Comparison of ENCODE assay signal across 8 mouse cellular contexts in the genomic region with DNA sequence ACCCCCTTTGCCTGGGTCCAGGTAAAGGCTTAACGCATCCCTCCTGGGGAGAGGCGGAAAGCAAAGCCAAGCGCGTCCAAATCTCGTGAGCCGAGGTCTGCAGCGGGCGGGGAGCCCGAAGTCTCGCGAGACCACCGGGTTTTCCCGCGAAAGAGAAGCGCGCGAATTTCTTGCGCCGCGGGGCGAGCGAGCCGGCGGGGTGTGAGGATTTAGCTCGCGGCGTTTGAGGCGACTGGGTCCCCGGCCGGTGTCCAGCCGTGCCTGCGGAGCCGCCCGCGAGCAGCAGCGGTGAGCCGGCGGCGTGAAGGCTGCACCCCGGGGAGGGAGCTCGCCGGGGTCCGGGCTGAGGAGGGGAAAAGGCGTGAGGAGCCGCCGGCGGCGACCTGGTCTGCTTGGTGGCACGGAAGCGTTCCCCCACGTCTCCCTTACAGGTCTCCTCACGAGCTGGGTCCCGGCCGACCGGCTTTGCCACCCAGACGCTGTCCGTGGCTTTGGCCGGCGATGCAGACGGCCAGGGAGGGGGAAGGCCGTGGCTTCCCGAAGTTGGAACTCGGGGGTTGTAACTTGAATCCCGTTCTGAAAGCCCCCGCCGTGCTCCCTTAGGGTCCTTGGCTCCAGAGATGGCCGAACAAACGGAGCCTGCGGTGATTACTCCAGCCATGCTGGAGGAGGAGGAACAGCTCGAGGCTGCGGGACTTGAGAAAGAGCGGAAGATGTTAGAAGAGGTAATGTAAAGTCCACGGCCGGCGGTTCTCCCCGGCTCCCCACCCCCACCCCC. TPM values are rescaled to one million over a fixed set of nuclear protein-coding genes. Genes with fewer than 3 reads are reported as not detected.
DNase-seq lines count a peak whose midpoint lies in the region; ATAC-seq and TF ChIP-seq lines count a peak whose summit lies in the region.

TSS of gene Hells (plus strand) at position 128 of the 778 bp plus-strand sequence.

- WGBS in forebrain, embryonic 11.5 days = under 1% methylated on average over 75 of the region's 76 CpGs
- WGBS in heart, postnatal 0 days = under 1% methylated on average over 67 of the region's 76 CpGs
- under 1% methylated on average over 76 of the region's 76 CpGs for WGBS in liver, embryonic 15.5 days (ENCODE audit: insufficient replicate concordance)
- under 1% methylated on average over 67 of the region's 76 CpGs for WGBS in neural tube, embryonic 11.5 days
- WGBS in stomach, embryonic 16.5 days = under 1% methylated on average over 76 of the region's 76 CpGs

- H3K9ac ChIP-seq in forebrain, embryonic 11.5 days (ENCODE audit: low read length) = peak within 1 kb of the TSS; percentile 96
- peak within 1 kb of the TSS; percentile 76 for H3K9ac ChIP-seq in heart, postnatal 0 days (replicated peaks; ENCODE audit: low read depth, low read length)
- H3K9ac ChIP-seq in liver, embryonic 15.5 days = peak within 1 kb of the TSS; percentile 79
- H3K9ac ChIP-seq in neural tube, embryonic 11.5 days (ENCODE audit: low read length) = peak within 1 kb of the TSS; percentile 80
- H3K9ac ChIP-seq in stomach, embryonic 16.5 days (ENCODE audit: low read length) = peak within 1 kb of the TSS; percentile 92

- H3K4me2 ChIP-seq in forebrain, embryonic 11.5 days (ENCODE audit: low read depth, low read length, severe bottlenecking) = peak within 1 kb of the TSS; percentile 77
- H3K4me2 ChIP-seq in heart, postnatal 0 days (ENCODE audit: low read depth, low read length) = peak within 1 kb of the TSS; percentile 99
- H3K4me2 ChIP-seq in liver, embryonic 15.5 days = peak within 1 kb of the TSS; percentile 97
- peak within 1 kb of the TSS; percentile 58 for H3K4me2 ChIP-seq in neural tube, embryonic 11.5 days (ENCODE audit: low read depth)
- H3K4me2 ChIP-seq in stomach, embryonic 16.5 days (ENCODE audit: low read depth, low read length) = peak within 1 kb of the TSS; percentile 85

- TF ChIP-seq EP300 in heart, postnatal 0 days (IDR thresholded peaks at IDR 0.05; ENCODE audit: low read depth) = peak; percentile 67; the same call in 1 of the 2 replicates

- peaks cover 44% of the 10 kb centered on the region for H3K36me3 ChIP-seq in E14TG2a.4 (ENCODE audit: insufficient read depth, low read length)
- peaks cover under 1% of the 10 kb centered on the region; the same call in 1 of the 2 replicates for H3K36me3 ChIP-seq in forebrain, embryonic 11.5 days (ENCODE audit: control insufficient read depth, insufficient read depth, low read length)
- no peaks in the 10 kb centered on the region for H3K36me3 ChIP-seq in heart, postnatal 0 days (replicated peaks; ENCODE audit: control insufficient read depth, insufficient read depth, low read length)
- H3K36me3 ChIP-seq in liver, embryonic 15.5 days (replicated peaks) = peaks cover 32% of the 10 kb centered on the region
- H3K36me3 ChIP-seq in neural tube, embryonic 11.5 days (ENCODE audit: control insufficient read depth, insufficient read depth, low read length) = no peaks in the 10 kb centered on the region
- H3K36me3 ChIP-seq in stomach, embryonic 16.5 days (ENCODE audit: control insufficient read depth, insufficient read depth, low read length) = no peaks in the 10 kb centered on the region

- peak; percentile 86 for DNase-seq in c-Kit-positive CD71-positive TER-119-negative erythroid progenitor cells, embryonic 14.5 days (ENCODE audit: low read depth)
- peak; percentile 96 for DNase-seq in forebrain, embryonic 11.5 days (ENCODE audit: low spot score)
- DNase-seq in heart, postnatal 0 days (ENCODE audit: low spot score) = peak; percentile 80
- DNase-seq in kidney, postnatal 36 days = peak; percentile 76 to 92
- DNase-seq in neural tube, embryonic 11.5 days (ENCODE audit: low spot score) = peak; percentile 94

- TF ChIP-seq CTCF in E14TG2a.4 (conservative IDR thresholded peaks at IDR 0.05; ENCODE audit: low read length) = no peak
- no peak for TF ChIP-seq CTCF in heart, postnatal 0 days (IDR thresholded peaks at IDR 0.05; ENCODE audit: low read depth)

- peaks cover 74% of the 10 kb centered on the region for H3K4me1 ChIP-seq in E14TG2a.4 (replicated peaks; ENCODE audit: low read depth, low read length)
- no peaks in the 10 kb centered on the region for H3K4me1 ChIP-seq in forebrain, embryonic 11.5 days (replicated peaks; ENCODE audit: control insufficient read depth, insufficient read depth, low read length)
- 0 out of 2 replicates have a peak, but pooled peaks cover 5% of the 10 kb centered on the region for H3K4me1 ChIP-seq in heart, postnatal 0 days (ENCODE audit: control insufficient read depth, insufficient read depth)
- H3K4me1 ChIP-seq in liver, embryonic 15.5 days (replicated peaks) = peaks cover 37% of the 10 kb centered on the region
- H3K4me1 ChIP-seq in neural tube, embryonic 11.5 days (ENCODE audit: control insufficient read depth, insufficient read depth, low read length) = no peaks in the 10 kb centered on the region
- H3K4me1 ChIP-seq in stomach, embryonic 16.5 days (ENCODE audit: control insufficient read depth, insufficient read depth, low read length) = peaks cover 7% of the 10 kb centered on the region

- H3K9me3 ChIP-seq in E14TG2a.4 (ENCODE audit: low read length) = no peaks in the 10 kb centered on the region
- H3K9me3 ChIP-seq in forebrain, embryonic 11.5 days (ENCODE audit: control insufficient read depth, low read length) = no peaks in the 10 kb centered on the region
- H3K9me3 ChIP-seq in heart, postnatal 0 days (replicated peaks; ENCODE audit: control insufficient read depth, low read length) = no peaks in the 10 kb centered on the region
- H3K9me3 ChIP-seq in liver, embryonic 15.5 days (replicated peaks) = no peaks in the 10 kb centered on the region
- H3K9me3 ChIP-seq in neural tube, embryonic 11.5 days (ENCODE audit: control insufficient read depth, low read length) = no peaks in the 10 kb centered on the region
- H3K9me3 ChIP-seq in stomach, embryonic 16.5 days (replicated peaks; ENCODE audit: control insufficient read depth, low read length) = no peaks in the 10 kb centered on the region

- H3K4me3 ChIP-seq in E14TG2a.4 (replicated peaks; ENCODE audit: low read length) = peak within 1 kb of the TSS; percentile 98
- peak within 1 kb of the TSS; percentile 79 for H3K4me3 ChIP-seq in forebrain, embryonic 11.5 days (ENCODE audit: low read depth, low read length)
- H3K4me3 ChIP-seq in heart, postnatal 0 days (ENCODE audit: low read depth, low read length) = peak within 1 kb of the TSS; percentile 72
- H3K4me3 ChIP-seq in liver, embryonic 15.5 days (replicated peaks) = peak within 1 kb of the TSS; percentile 79
- peak within 1 kb of the TSS; percentile 53 for H3K4me3 ChIP-seq in neural tube, embryonic 11.5 days (ENCODE audit: low read depth, low read length)
- peak within 1 kb of the TSS; percentile 82 for H3K4me3 ChIP-seq in stomach, embryonic 16.5 days (replicated peaks; ENCODE audit: low read length)

- H3K27me3 ChIP-seq in E14TG2a.4 (ENCODE audit: insufficient read depth, low read length) = no peaks in the 10 kb centered on the region
- no peaks in the 10 kb centered on the region for H3K27me3 ChIP-seq in forebrain, embryonic 11.5 days (ENCODE audit: control insufficient read depth, insufficient read depth, low read length)
- H3K27me3 ChIP-seq in heart, postnatal 0 days (ENCODE audit: control insufficient read depth, insufficient read depth, low read length) = no peaks in the 10 kb centered on the region
- H3K27me3 ChIP-seq in liver, embryonic 15.5 days = no peaks in the 10 kb centered on the region
- H3K27me3 ChIP-seq in neural tube, embryonic 11.5 days (ENCODE audit: control insufficient read depth, insufficient read depth, low read length) = no peaks in the 10 kb centered on the region
- H3K27me3 ChIP-seq in stomach, embryonic 16.5 days (ENCODE audit: control insufficient read depth, insufficient read depth, low read length) = no peaks in the 10 kb centered on the region

- peak; percentile 92 for ATAC-seq in forebrain, embryonic 11.5 days (replicated peaks; ENCODE audit: low FRiP score)
- peak; percentile 91 for ATAC-seq in heart, postnatal 0 days (ENCODE audit: insufficient read depth, low read depth)
- ATAC-seq in liver, embryonic 15.5 days (ENCODE audit: insufficient read depth) = peak; percentile 87
- ATAC-seq in neural tube, embryonic 11.5 days (ENCODE audit: insufficient read depth, low FRiP score, low TSS enrichment) = peak; percentile 94
- peak; percentile 90 for ATAC-seq in stomach, embryonic 16.5 days (ENCODE audit: insufficient read depth, low FRiP score)

- peak within 1 kb of the TSS; percentile 79 for H3K27ac ChIP-seq in forebrain, embryonic 11.5 days (ENCODE audit: low read depth, low read length)
- H3K27ac ChIP-seq in heart, postnatal 0 days (ENCODE audit: low read depth) = peak within 1 kb of the TSS; percentile 44; the same call in 1 of the 2 replicates
- H3K27ac ChIP-seq in liver, embryonic 15.5 days (replicated peaks) = peak within 1 kb of the TSS; percentile 71
- no peak within 1 kb of the TSS for H3K27ac ChIP-seq in neural tube, embryonic 11.5 days (ENCODE audit: low read depth, low read length)
- H3K27ac ChIP-seq in stomach, embryonic 16.5 days (ENCODE audit: low read length) = peak within 1 kb of the TSS; percentile 72

RNA-seq across cellular contexts. Expression of gene Hells, which starts in this region (rescaled TPM):
- 99.7 and 109 TPM in 2 replicates for polyA plus RNA-seq in forebrain, embryonic 11.5 days (2014; fragmentation: Nextera tagmentation; extraction: Ambion mirVana)
- total RNA-seq in heart, postnatal 0 days (2014; rRNA removed; ENCODE audit: low replicate concordance) = 2.5 and 4.1 TPM in 2 replicates
- 6.0 and 7.8 TPM in 2 replicates for polyA plus RNA-seq in heart, postnatal 0 days (2015; fragmentation: Nextera tagmentation; extraction: Ambion mirVana)
- 16.1 and 18.2 TPM in 2 replicates for polyA plus RNA-seq in liver, embryonic 15.5 days (2015; fragmentation: Nextera tagmentation; extraction: Ambion mirVana)
- 72.7 and 74.7 TPM in 2 replicates for polyA plus RNA-seq in neural tube, embryonic 11.5 days (2014; fragmentation: Nextera tagmentation; extraction: Ambion mirVana)
- 34.5 and 40.3 TPM in 2 replicates for polyA plus RNA-seq in stomach, embryonic 16.5 days (2015; fragmentation: Nextera tagmentation; extraction: Ambion mirVana)
